Mouse (Mus musculus): Measurements from ENCODE around the gene Olfr1124.
"Not testable (repeated sequence)": the region's sequence is repeated elsewhere in the genome, so short reads cannot be mapped to it uniquely, and the experiment has no call there.

The Olfr1124 gene

DNA sequence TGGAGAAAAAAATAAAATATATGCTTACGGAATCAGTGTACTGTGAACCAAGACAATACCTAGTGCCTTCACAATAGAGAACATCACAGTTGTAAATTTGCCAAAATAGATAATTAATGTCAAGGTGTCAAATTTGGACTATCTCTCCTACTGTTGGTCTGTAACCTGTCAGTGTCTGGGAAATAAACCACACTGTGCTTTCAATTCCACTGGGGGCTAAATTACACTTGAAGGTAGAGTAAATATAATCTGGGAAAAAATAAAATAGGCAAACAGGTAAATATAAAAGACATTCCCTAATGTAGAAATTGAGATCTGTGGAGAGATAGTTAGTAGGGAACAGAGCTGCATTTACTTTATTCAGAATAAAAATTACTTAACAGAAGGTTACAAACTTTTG is at the start of gene Olfr1124:
TSS of gene Olfr1124 (plus strand) at position 301 of the 400 bp plus-strand sequence.
- no peak for DNase-seq

GRCm38 (mm10) chr2:87383935-87384334 is 46.1 kb upstream of the Olfr1124 start:
- no peak for DNase-seq

- no peak for DNase-seq
Measured at GRCm38 (mm10) chr2:87385549-87385948, 44.5 kb upstream of the Olfr1124 start, which contains the start of gene Olfr1122. TSS of gene Olfr1122 (plus strand) at chr2:87385849.

DNA sequence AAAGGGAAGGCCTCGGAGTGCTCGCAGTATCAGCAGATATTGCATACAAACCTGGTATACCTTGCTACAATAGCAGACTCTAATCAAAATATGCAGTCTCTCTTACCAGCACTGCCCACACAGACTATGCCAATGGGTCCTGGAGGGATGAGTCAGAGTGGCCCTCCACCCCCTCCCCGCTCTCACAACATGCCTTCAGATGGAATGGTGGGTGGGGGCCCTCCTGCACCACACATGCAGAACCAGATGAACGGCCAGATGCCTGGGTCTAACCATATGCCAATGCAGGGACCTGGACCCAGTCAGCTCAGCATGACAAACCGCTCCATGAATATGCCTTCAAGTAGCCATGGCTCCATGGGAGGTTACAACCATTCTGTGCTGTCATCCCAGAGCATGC is 36.5 kb upstream of the Olfr1124 start:
- DNase-seq: not testable (repeated sequence)

DNA sequence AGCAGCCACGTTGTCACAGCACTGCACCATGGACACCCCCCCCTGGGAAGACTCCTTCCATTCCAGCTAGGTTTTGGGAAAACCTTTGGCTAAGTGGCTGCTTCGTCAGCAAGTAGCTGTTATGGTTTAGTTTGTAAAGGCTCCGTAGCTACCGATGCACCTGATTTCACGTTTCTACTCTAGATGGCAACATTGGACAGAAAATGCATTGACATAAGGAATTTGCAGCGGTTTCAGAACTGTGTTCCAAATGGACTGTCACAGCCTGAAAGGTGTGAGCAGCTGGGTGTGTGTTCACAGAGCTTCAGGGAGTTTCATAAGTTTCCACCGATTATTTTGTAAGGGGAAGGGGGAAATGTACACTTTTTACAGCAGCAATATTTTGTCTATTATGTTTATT is 35.4 kb upstream of the Olfr1124 start:
- DNase-seq: not testable (repeated sequence)

DNA sequence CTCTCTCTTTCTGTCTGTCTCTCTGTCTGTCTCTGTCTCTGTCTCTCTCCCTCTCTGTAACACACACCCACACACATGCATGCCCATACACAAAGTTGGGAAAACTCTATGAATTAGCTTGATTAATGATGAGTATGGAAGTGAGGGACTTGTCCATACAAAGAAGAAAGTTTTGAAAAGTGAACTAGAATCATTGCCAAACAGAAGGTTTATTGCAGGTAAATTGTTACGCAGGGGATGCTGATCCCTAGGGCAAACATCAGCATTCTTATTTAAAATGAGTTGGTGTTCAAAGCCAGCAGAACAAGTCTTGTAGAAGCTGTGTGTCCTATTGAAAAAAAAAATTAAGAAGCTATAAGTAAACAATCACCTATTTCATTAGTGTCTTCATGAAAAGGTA is 13.7 kb upstream of the Olfr1124 start, which contains the start of gene Olfr1123:
TSS of gene Olfr1123 (plus strand) at position 301 of the 400 bp plus-strand sequence.
- DNase-seq: no peak

- DNase-seq: no peak
Measured at GRCm38 (mm10) chr2:87437731-87438130, 7.7 kb downstream of the Olfr1124 start.

GRCm38 (mm10) chr2:87453662-87454061 is 23.6 kb downstream of the Olfr1124 start, which contains the start of gene Olfr1126:
TSS of gene Olfr1126 (plus strand) at chr2:87453962.
- no peak for DNase-seq

GRCm38 (mm10) chr2:87461769-87462168 is 31.7 kb downstream of the Olfr1124 start:
- DNase-seq: no peak

DNA sequence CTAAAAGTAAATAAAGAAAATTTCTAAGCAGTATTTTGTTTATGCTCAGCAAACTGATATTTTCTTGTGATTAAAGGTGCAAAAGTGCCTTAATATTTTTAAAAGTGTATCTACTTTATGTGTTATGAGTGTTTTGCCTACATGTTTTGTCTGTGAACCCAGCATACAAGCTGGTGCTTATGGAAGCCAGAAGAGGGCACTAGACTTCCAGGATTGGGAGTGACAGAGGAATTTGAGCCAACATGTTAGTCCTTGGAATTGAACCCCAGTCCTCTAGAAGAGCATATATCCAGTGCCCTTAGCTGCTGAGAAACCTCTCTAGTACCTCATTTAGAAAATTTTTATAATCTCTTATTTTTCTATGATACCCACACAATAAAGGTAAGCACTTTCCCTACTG is 50.1 kb downstream of the Olfr1124 start:
- no peak for DNase-seq

DNA sequence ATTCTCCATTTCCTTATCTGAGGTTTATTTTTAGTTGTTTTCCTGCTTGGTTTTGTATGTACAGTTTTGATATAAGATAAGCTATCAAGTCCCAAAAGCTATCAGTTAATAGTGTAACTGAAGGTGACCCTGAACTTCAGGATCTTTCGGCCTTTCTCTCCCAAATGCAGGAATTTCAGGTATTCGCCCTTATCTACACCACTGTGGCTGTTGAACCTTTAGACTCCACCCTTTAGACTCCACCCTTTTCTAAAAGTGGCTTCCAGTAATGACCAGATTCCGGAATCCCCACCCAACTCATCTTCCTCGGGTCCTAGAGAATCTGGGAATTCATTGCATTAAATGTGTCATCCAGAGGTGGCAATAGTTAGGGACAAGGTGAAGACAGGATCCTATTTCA is 51.1 kb downstream of the Olfr1124 start:
- DNase-seq: no peak

- no peak for DNase-seq
Measured at GRCm38 (mm10) chr2:87482276-87482675, 52.2 kb downstream of the Olfr1124 start.
